21 mouse cellular contexts compared by ENCODE assay signal in the genomic region with DNA sequence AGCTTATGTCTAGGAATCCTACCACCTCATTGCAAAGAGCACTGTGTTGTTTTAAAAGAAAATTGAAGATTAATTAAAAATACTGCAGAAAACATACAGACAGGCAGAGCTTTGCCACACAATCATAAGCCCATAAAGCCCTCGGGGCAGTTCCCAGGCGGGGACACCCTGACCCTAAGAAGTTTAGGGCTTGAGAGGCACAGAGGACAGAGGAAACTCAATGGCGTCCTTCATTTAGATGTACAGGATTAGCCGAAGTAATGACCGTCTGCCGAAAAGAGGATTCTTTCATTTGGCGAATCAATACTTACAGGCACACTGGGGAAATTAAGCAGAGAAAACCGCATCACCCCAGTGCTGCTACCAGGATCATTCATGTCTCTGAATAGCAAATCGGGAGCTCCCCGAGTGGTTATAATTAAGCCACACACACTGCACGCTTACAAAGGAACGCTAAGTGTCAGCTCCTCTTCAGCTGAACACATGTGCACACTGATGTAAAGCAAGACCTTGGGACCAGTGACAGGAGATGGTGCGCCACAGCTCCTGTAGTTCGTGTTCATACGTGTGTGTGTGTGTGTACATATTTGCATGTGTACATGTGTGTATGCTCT.
DNase-seq lines count a peak whose midpoint lies in the region; ATAC-seq lines count a peak whose summit lies in the region.
"Had no signal": no experiment of that assay in that cellular context is flagged by ENCODE, and none has a peak within 500 bp of the region (broad histone marks: within the 10 kb centered on the region; RNA-seq: fewer than 3 reads in every experiment).

No protein-coding gene starts in this region.

- H3K9me3 ChIP-seq in hindbrain, embryonic 13.5 days, result no peaks in the 10 kb centered on the region
- no peaks in the 10 kb centered on the region for H3K9me3 ChIP-seq in hindbrain, embryonic 11.5 days (ENCODE audit: control insufficient read depth, low read length)
- H3K9me3 ChIP-seq in hindbrain, embryonic 14.5 days (ENCODE audit: control insufficient read depth, low read length), result no peaks in the 10 kb centered on the region
- H3K9me3 ChIP-seq in midbrain, embryonic 14.5 days (ENCODE audit: control insufficient read depth, low read length), result no peaks in the 10 kb centered on the region
- H3K9me3 ChIP-seq: heart, embryonic 12.5 days; limb, embryonic 12.5 days; liver, embryonic 13.5 days; lung, embryonic 15.5 days had no signal

- 48% methylated on average over 15 of the region's 15 CpGs for WGBS in hindbrain, embryonic 13.5 days
- WGBS in hindbrain, embryonic 11.5 days, result 74% methylated on average over 15 of the region's 15 CpGs
- 43% methylated on average over 15 of the region's 15 CpGs for WGBS in hindbrain, embryonic 14.5 days
- 29% methylated on average over 15 of the region's 15 CpGs for WGBS in midbrain, embryonic 14.5 days

- H3K27ac ChIP-seq in hindbrain, embryonic 13.5 days, result peak overlapping the region; percentile 55
- H3K27ac ChIP-seq in hindbrain, embryonic 11.5 days (ENCODE audit: low read depth, low read length), result no peak overlapping the region; the same call in 1 of the 2 replicates
- peak overlapping the region; percentile 68 for H3K27ac ChIP-seq in hindbrain, embryonic 14.5 days
- H3K27ac ChIP-seq in midbrain, embryonic 14.5 days (replicated peaks; ENCODE audit: low read depth, low read length), result peak overlapping the region; percentile 52
- H3K27ac ChIP-seq: limb, embryonic 12.5 days; liver, embryonic 13.5 days; lung, embryonic 15.5 days; macrophage; stomach, postnatal 0 days had no signal

- no peak overlapping the region; the same call in 1 of the 2 replicates for H3K4me2 ChIP-seq in hindbrain, embryonic 13.5 days
- no peak overlapping the region for H3K4me2 ChIP-seq in hindbrain, embryonic 11.5 days (replicated peaks; ENCODE audit: low read depth, low read length)
- H3K4me2 ChIP-seq in hindbrain, embryonic 14.5 days (replicated peaks), result 0 out of 2 replicates have a peak overlapping the region, but pooled peaks have one; percentile 10
- peak overlapping the region; percentile 19; the same call in 1 of the 2 replicates for H3K4me2 ChIP-seq in midbrain, embryonic 14.5 days (ENCODE audit: low read length)
- H3K4me2 ChIP-seq: heart, embryonic 12.5 days; limb, embryonic 12.5 days; liver, embryonic 13.5 days; lung, embryonic 15.5 days had no signal

- H3K4me1 ChIP-seq in hindbrain, embryonic 13.5 days (replicated peaks), result peaks cover 33% of the 10 kb centered on the region
- H3K4me1 ChIP-seq in hindbrain, embryonic 11.5 days (replicated peaks; ENCODE audit: control insufficient read depth, insufficient read depth, low read length), result no peaks in the 10 kb centered on the region
- peaks cover 9% of the 10 kb centered on the region for H3K4me1 ChIP-seq in hindbrain, embryonic 14.5 days (replicated peaks; ENCODE audit: control insufficient read depth, insufficient read depth, low read length)
- H3K4me1 ChIP-seq in midbrain, embryonic 14.5 days (ENCODE audit: control insufficient read depth, insufficient read depth, low read length), result peaks cover 12% of the 10 kb centered on the region
- H3K4me1 ChIP-seq: heart, embryonic 12.5 days; liver, embryonic 13.5 days; lung, embryonic 15.5 days had no signal

- no peak overlapping the region; the same call in 1 of the 2 replicates for H3K9ac ChIP-seq in hindbrain, embryonic 13.5 days
- H3K9ac ChIP-seq in hindbrain, embryonic 11.5 days (ENCODE audit: low read depth, low read length), result no peak overlapping the region
- no peak overlapping the region for H3K9ac ChIP-seq in hindbrain, embryonic 14.5 days
- no peak overlapping the region for H3K9ac ChIP-seq in midbrain, embryonic 14.5 days (replicated peaks; ENCODE audit: low read length)
- H3K9ac ChIP-seq: heart, embryonic 12.5 days; limb, embryonic 12.5 days; liver, embryonic 13.5 days; lung, embryonic 15.5 days had no signal

- 0 out of 2 replicates have a peak, but pooled peaks cover 3% of the 10 kb centered on the region for H3K27me3 ChIP-seq in hindbrain, embryonic 13.5 days
- no peaks in the 10 kb centered on the region for H3K27me3 ChIP-seq in hindbrain, embryonic 11.5 days (ENCODE audit: control insufficient read depth, insufficient read depth, low read length)
- no peaks in the 10 kb centered on the region for H3K27me3 ChIP-seq in hindbrain, embryonic 14.5 days (ENCODE audit: control insufficient read depth, insufficient read depth, low read length)
- H3K27me3 ChIP-seq in midbrain, embryonic 14.5 days (ENCODE audit: control insufficient read depth, insufficient read depth, low read length), result no peaks in the 10 kb centered on the region
- H3K27me3 ChIP-seq: heart, embryonic 12.5 days; limb, embryonic 12.5 days; liver, embryonic 13.5 days; lung, embryonic 15.5 days had no signal

- H3K4me3 ChIP-seq in hindbrain, embryonic 13.5 days, result no peak overlapping the region
- H3K4me3 ChIP-seq in hindbrain, embryonic 11.5 days (ENCODE audit: low read depth, low read length), result no peak overlapping the region
- H3K4me3 ChIP-seq in hindbrain, embryonic 14.5 days (replicated peaks; ENCODE audit: low read length), result no peak overlapping the region
- no peak overlapping the region for H3K4me3 ChIP-seq in midbrain, embryonic 14.5 days (replicated peaks; ENCODE audit: low read depth, low read length)
- H3K4me3 ChIP-seq: erythroblast, embryonic 14.5 days; heart, embryonic 12.5 days; limb, embryonic 12.5 days; liver, embryonic 13.5 days; lung, embryonic 15.5 days had no signal

- peak; percentile 57 for ATAC-seq in hindbrain, embryonic 13.5 days (ENCODE audit: low FRiP score)
- ATAC-seq in hindbrain, embryonic 11.5 days (ENCODE audit: low FRiP score), result no peak
- peak; percentile 85 for ATAC-seq in hindbrain, embryonic 14.5 days (ENCODE audit: low FRiP score)
- peak; percentile 40; the same call in 1 of the 2 replicates for ATAC-seq in midbrain, embryonic 14.5 days (ENCODE audit: low FRiP score, low TSS enrichment)
- no peak for ATAC-seq in inflammation-experienced regulatory T-cells, adult 6 months
- ATAC-seq: intestine, embryonic 16.5 days had no signal

- no peak for DNase-seq in hindbrain, embryonic 11.5 days (ENCODE audit: low spot score)
- no peak for DNase-seq in hindbrain, embryonic 14.5 days (ENCODE audit: low spot score)
- peak; percentile 64 for DNase-seq in midbrain, embryonic 14.5 days
- DNase-seq in thymus, postnatal 36 days, result no peak
- DNase-seq in c-Kit-positive CD71-positive TER-119-positive erythroid progenitor cells, embryonic 14.5 days (ENCODE audit: low spot score), result no peak
- no peak for DNase-seq in cerebellum, adult 9-11 months
- DNase-seq: cerebellum, adult 11 months; gastrocnemius, postnatal 36 days; layer of hippocampus, adult 9-11 months; liver, embryonic 13.5 days; right cerebral cortex, postnatal 14 days; thymus, postnatal 14 days had no signal

- no peaks in the 10 kb centered on the region for H3K36me3 ChIP-seq in hindbrain, embryonic 13.5 days
- H3K36me3 ChIP-seq in hindbrain, embryonic 11.5 days (ENCODE audit: control insufficient read depth, insufficient read depth, low read length), result no peaks in the 10 kb centered on the region
- no peaks in the 10 kb centered on the region for H3K36me3 ChIP-seq in hindbrain, embryonic 14.5 days (replicated peaks; ENCODE audit: control insufficient read depth, insufficient read depth)
- H3K36me3 ChIP-seq in midbrain, embryonic 14.5 days (ENCODE audit: control insufficient read depth, insufficient read depth, low read length), result no peaks in the 10 kb centered on the region
- H3K36me3 ChIP-seq: heart, embryonic 12.5 days; limb, embryonic 12.5 days; liver, embryonic 13.5 days; lung, embryonic 15.5 days had no signal

Comparison
In these comparisons a context has a peak if more than half of its experiments do, and no peak if none do; other contexts are left out.
1. ATAC-seq: peak in hindbrain, embryonic 13.5 days (single experiment), hindbrain, embryonic 14.5 days (single experiment) and midbrain, embryonic 14.5 days (single experiment); none in hindbrain, embryonic 11.5 days (single experiment) and inflammation-experienced regulatory T-cells, adult 6 months (single experiment).
2. H3K4me2 ChIP-seq: peak in hindbrain, embryonic 14.5 days (single experiment) and midbrain, embryonic 14.5 days (single experiment); none in hindbrain, embryonic 13.5 days (single experiment) and hindbrain, embryonic 11.5 days (single experiment).